Mouse (Mus musculus): ENCODE results near the gene Gm21987.
"Not testable (repeated sequence)": the region's sequence is repeated elsewhere in the genome, so short reads cannot be mapped to it uniquely, and the experiment has no call there.

Gm21987 gene

GRCm38 (mm10) chr16:38346529-38347325, at the start of gene Gm21987, which contains the start of gene Cox17:
Gm21987 (plus strand) TSS chr16:38347040.
Cox17 (plus strand) TSS chr16:38346991.
- in situ Hi-C loops (cut with MboI; ENCODE audit: low pct_unique_long_range_greater_than_20kb in 1 of 2, low sequenced_read_pairs in 2 of 2, unreplicated experiment in 1 of 2) = loop anchor here (10.0 kb wide), 3 partner anchors 118 to 148 kb away; no protein-coding TSS in a partner anchor

- in situ Hi-C loops (cut with MboI; ENCODE audit: low pct_unique_long_range_greater_than_20kb in 1 of 2, low sequenced_read_pairs in 2 of 2, unreplicated experiment in 1 of 2) = no loop called here
These were observed 48.4 kb upstream of the Gm21987 start for GRCm38 (mm10) chr16:38298410-38298809.

- in situ Hi-C loops (cut with MboI; ENCODE audit: low pct_unique_long_range_greater_than_20kb in 1 of 2, low sequenced_read_pairs in 2 of 2, unreplicated experiment in 1 of 2) = no loop called here
These were observed 44.5 kb upstream of the Gm21987 start for GRCm38 (mm10) chr16:38302367-38302766.

- in situ Hi-C loops (cut with MboI; ENCODE audit: low pct_unique_long_range_greater_than_20kb in 1 of 2, low sequenced_read_pairs in 2 of 2, unreplicated experiment in 1 of 2) = no loop called here
These were observed 42.2 kb upstream of the Gm21987 start for GRCm38 (mm10) chr16:38304460-38305194.

GRCm38 (mm10) chr16:38306571-38307220, 40.1 kb upstream of the Gm21987 start:
- in situ Hi-C loops (cut with MboI; ENCODE audit: low pct_unique_long_range_greater_than_20kb in 1 of 2, low sequenced_read_pairs in 2 of 2, unreplicated experiment in 1 of 2) = no loop called here

GRCm38 (mm10) chr16:38307221-38307605, 39.6 kb upstream of the Gm21987 start:
- in situ Hi-C loops (cut with MboI; ENCODE audit: low pct_unique_long_range_greater_than_20kb in 1 of 2, low sequenced_read_pairs in 2 of 2, unreplicated experiment in 1 of 2) = no loop called here

- in situ Hi-C loops (cut with MboI; ENCODE audit: low pct_unique_long_range_greater_than_20kb in 1 of 2, low sequenced_read_pairs in 2 of 2, unreplicated experiment in 1 of 2) = no loop called here
These were observed 39.2 kb upstream of the Gm21987 start for GRCm38 (mm10) chr16:38307651-38308050.

- in situ Hi-C loops (cut with MboI; ENCODE audit: low pct_unique_long_range_greater_than_20kb in 1 of 2, low sequenced_read_pairs in 2 of 2, unreplicated experiment in 1 of 2) = no loop called here
These were observed 38.6 kb upstream of the Gm21987 start for GRCm38 (mm10) chr16:38308195-38308594.

- in situ Hi-C loops (cut with MboI; ENCODE audit: low pct_unique_long_range_greater_than_20kb in 1 of 2, low sequenced_read_pairs in 2 of 2, unreplicated experiment in 1 of 2) = no loop called here
These were observed 28.3 kb upstream of the Gm21987 start for GRCm38 (mm10) chr16:38318492-38318891.

- in situ Hi-C loops (cut with MboI; ENCODE audit: low pct_unique_long_range_greater_than_20kb in 1 of 2, low sequenced_read_pairs in 2 of 2, unreplicated experiment in 1 of 2) = no loop called here
These were observed 27.8 kb upstream of the Gm21987 start for GRCm38 (mm10) chr16:38319087-38319486.

GRCm38 (mm10) chr16:38321452-38321935, 25.3 kb upstream of the Gm21987 start:
- in situ Hi-C loops (cut with MboI; ENCODE audit: low pct_unique_long_range_greater_than_20kb in 1 of 2, low sequenced_read_pairs in 2 of 2, unreplicated experiment in 1 of 2) = no loop called here

- in situ Hi-C loops (cut with MboI; ENCODE audit: low pct_unique_long_range_greater_than_20kb in 1 of 2, low sequenced_read_pairs in 2 of 2, unreplicated experiment in 1 of 2) = no loop called here
These were observed 22.5 kb upstream of the Gm21987 start for GRCm38 (mm10) chr16:38324311-38324710.

GRCm38 (mm10) chr16:38326778-38327397, 20.0 kb upstream of the Gm21987 start:
- in situ Hi-C loops (cut with MboI; ENCODE audit: low pct_unique_long_range_greater_than_20kb in 1 of 2, low sequenced_read_pairs in 2 of 2, unreplicated experiment in 1 of 2) = no loop called here

GRCm38 (mm10) chr16:38329340-38329739, 17.5 kb upstream of the Gm21987 start:
- in situ Hi-C loops (cut with MboI; ENCODE audit: low pct_unique_long_range_greater_than_20kb in 1 of 2, low sequenced_read_pairs in 2 of 2, unreplicated experiment in 1 of 2) = no loop called here

GRCm38 (mm10) chr16:38334431-38334830, 12.4 kb upstream of the Gm21987 start:
- in situ Hi-C loops (cut with MboI; ENCODE audit: low pct_unique_long_range_greater_than_20kb in 1 of 2, low sequenced_read_pairs in 2 of 2, unreplicated experiment in 1 of 2) = no loop called here

GRCm38 (mm10) chr16:38338077-38338476, 8.8 kb upstream of the Gm21987 start:
- in situ Hi-C loops (cut with MboI; ENCODE audit: low pct_unique_long_range_greater_than_20kb in 1 of 2, low sequenced_read_pairs in 2 of 2, unreplicated experiment in 1 of 2) = not testable (repeated sequence)

- in situ Hi-C loops (cut with MboI; ENCODE audit: low pct_unique_long_range_greater_than_20kb in 1 of 2, low sequenced_read_pairs in 2 of 2, unreplicated experiment in 1 of 2) = loop anchor here (10.0 kb wide), 3 partner anchors 123 to 153 kb away; no protein-coding TSS in a partner anchor
These were observed 5.2 kb upstream of the Gm21987 start, which contains the start of gene Maats1 for GRCm38 (mm10) chr16:38341396-38342324. Maats1 (minus strand) TSS chr16:38342143.

Measured in mouse embryonic stem cell (cell line).